Mouse (Mus musculus) hindbrain, embryonic 13.5 days (tissue): ENCODE data around the gene Ccdc149. TPM values are rescaled to one million over a fixed set of nuclear protein-coding genes. Genes with fewer than 3 reads are reported as not detected.
A peak's percentile ranks its signal among the peaks of the same experiment; 100 is the strongest.

ENCODE experiments used
- ATAC-seq: fragments of 200-750 bp; cut with Nextera tagmentation; 2 replicates; pipeline ENCODE4 v1.8.0; 2017; ENCODE audit warnings: moderate TSS enrichment; ENCODE audit not compliant: low FRiP score
- H3K27ac ChIP-seq: fragments of 300-500 bp; sonication (generic); 2 replicates; pipeline ENCODE4 v1.5.1; 2015; ENCODE audit warnings: inconsistent platforms, mild to moderate bottlenecking, moderate library complexity
- H3K27me3 ChIP-seq: fragments of 300-500 bp; sonication (generic); 2 replicates; pipeline ENCODE4 v1.6.1; 2015; ENCODE audit warnings: mild to moderate bottlenecking, inconsistent platforms
- H3K36me3 ChIP-seq: fragments of 300-500 bp; sonication (generic); 2 replicates; pipeline ENCODE4 v1.6.1; 2015; ENCODE audit warnings: mild to moderate bottlenecking, inconsistent platforms
- H3K4me1 ChIP-seq: fragments of 300-500 bp; sonication (generic); replicated peaks from 2 replicates; pipeline ENCODE4 v1.6.1; 2015; ENCODE audit warnings: inconsistent platforms
- H3K4me2 ChIP-seq: fragments of 300-500 bp; sonication (generic); 2 replicates; pipeline ENCODE4 v1.6.1; 2015; ENCODE audit warnings: inconsistent platforms, mild to moderate bottlenecking, moderate library complexity
- H3K4me3 ChIP-seq: fragments of 300-500 bp; sonication (generic); 2 replicates; pipeline ENCODE4 v1.5.1; 2015; ENCODE audit warnings: mild to moderate bottlenecking, inconsistent platforms
- H3K9ac ChIP-seq: fragments of 300-500 bp; sonication (generic); 2 replicates; pipeline ENCODE4 v1.6.1; 2015; ENCODE audit warnings: mild to moderate bottlenecking, inconsistent platforms
- H3K9me3 ChIP-seq: fragments of 300-500 bp; sonication (generic); 2 replicates; pipeline ENCODE4 v1.6.1; 2016; ENCODE audit warnings: inconsistent platforms
- WGBS: fragments of 180-500 bp; shearing (Covaris S2); methylation state at CpG from one replicate; pipeline ENCODE4 v1.1.7; 2015; 5-methylcytosine and 5-hydroxymethylcytosine counted together
- polyA plus RNA-seq: library from polyadenylated mRNA; unstranded; fragments of >200 nt; fragmentation: Nextera tagmentation; extraction: Ambion mirVana; gene quantifications from 2 replicates; pipeline ENCODE4 v1.2.1, GENCODE M21; 2015

Gene Ccdc149
- polyA plus RNA-seq, 1 experiment from 2014 or later: 10.2 TPM

GRCm38 (mm10) chr5:52366661-52367060 is 104.7 kb downstream of the Ccdc149 start:
- Histone ChIP-seq H3K27ac (no peak overlapping the region), H3K4me3 (no peak overlapping the region), H3K9ac (no peak overlapping the region), H3K36me3 (no peaks in the 10 kb centered on the region), H3K4me2 (no peak overlapping the region), H3K9me3 (no peaks in the 10 kb centered on the region), H3K27me3 (peaks cover 7% of the 10 kb centered on the region; the same call in 1 of the 2 replicates), H3K4me1 (peaks cover 3% of the 10 kb centered on the region; the same call in 1 of the 2 replicates)
- WGBS: 64% methylated on average over 2 of the region's 2 CpGs
- no peak for ATAC-seq

- no peak overlapping the region for H3K27ac ChIP-seq
- no peak overlapping the region for H3K4me2 ChIP-seq
- WGBS: 92% methylated on average over 5 of the region's 5 CpGs
- H3K4me3 ChIP-seq: no peak overlapping the region
- H3K36me3 ChIP-seq: no peaks in the 10 kb centered on the region
- H3K4me1 ChIP-seq: peaks cover 3% of the 10 kb centered on the region; the same call in 1 of the 2 replicates
- ATAC-seq: no peak
- H3K9ac ChIP-seq: no peak overlapping the region
- peaks cover 7% of the 10 kb centered on the region; the same call in 1 of the 2 replicates for H3K27me3 ChIP-seq
- H3K9me3 ChIP-seq: no peaks in the 10 kb centered on the region
Observed at GRCm38 (mm10) chr5:52365930-52366329, 105.4 kb downstream of the Ccdc149 start.

GRCm38 (mm10) chr5:52364521-52364920 is 106.8 kb downstream of the Ccdc149 start:
- 54% methylated on average over 5 of the region's 5 CpGs for WGBS
- ATAC-seq: no peak
- H3K36me3 ChIP-seq: no peaks in the 10 kb centered on the region
- peaks cover 8% of the 10 kb centered on the region for H3K4me1 ChIP-seq
- no peak overlapping the region for H3K4me3 ChIP-seq
- H3K27ac ChIP-seq: no peak overlapping the region
- no peaks in the 10 kb centered on the region for H3K9me3 ChIP-seq
- peaks cover 7% of the 10 kb centered on the region; the same call in 1 of the 2 replicates for H3K27me3 ChIP-seq
- no peak overlapping the region for H3K9ac ChIP-seq
- H3K4me2 ChIP-seq: no peak overlapping the region

- Histone ChIP-seq H3K4me1 (peaks cover 8% of the 10 kb centered on the region), H3K4me2 (no peak within 1 kb of the TSS), H3K27ac (no peak within 1 kb of the TSS), H3K9ac (no peak within 1 kb of the TSS), H3K4me3 (no peak within 1 kb of the TSS), H3K36me3 (no peaks in the 10 kb centered on the region), H3K27me3 (peaks cover 7% of the 10 kb centered on the region; the same call in 1 of the 2 replicates), H3K9me3 (no peaks in the 10 kb centered on the region)
- WGBS: 24% methylated on average over 11 of the region's 11 CpGs
- no peak for ATAC-seq
Observed at GRCm38 (mm10) chr5:52363468-52364150, 107.7 kb downstream of the Ccdc149 start, which contains the start of gene Sod3. Gene Sod3 (plus strand): TSS chr5:52363791.

- Histone ChIP-seq H3K9ac (no peak overlapping the region), H3K4me1 (peaks cover 8% of the 10 kb centered on the region), H3K9me3 (no peaks in the 10 kb centered on the region), H3K4me2 (no peak overlapping the region), H3K36me3 (no peaks in the 10 kb centered on the region), H3K27me3 (peaks cover 2% of the 10 kb centered on the region; the same call in 1 of the 2 replicates), H3K4me3 (no peak overlapping the region), H3K27ac (no peak overlapping the region)
- WGBS: 55% methylated on average over 6 of the region's 6 CpGs
- no peak for ATAC-seq
Observed at GRCm38 (mm10) chr5:52362776-52363467, 108.4 kb downstream of the Ccdc149 start.

- Histone ChIP-seq H3K36me3 (no peaks in the 10 kb centered on the region), H3K27ac (no peak overlapping the region), H3K4me2 (no peak overlapping the region), H3K9ac (no peak overlapping the region), H3K27me3 (no peaks in the 10 kb centered on the region), H3K4me3 (no peak overlapping the region), H3K9me3 (no peaks in the 10 kb centered on the region), H3K4me1 (peaks cover 8% of the 10 kb centered on the region)
- peak; percentile 66; the same call in 1 of the 2 replicates for ATAC-seq
- WGBS: 55% methylated on average over 21 of the region's 21 CpGs
Observed at GRCm38 (mm10) chr5:52360286-52361049, 110.9 kb downstream of the Ccdc149 start.

- Histone ChIP-seq H3K27me3 (no peaks in the 10 kb centered on the region), H3K36me3 (no peaks in the 10 kb centered on the region), H3K27ac (no peak overlapping the region), H3K9me3 (no peaks in the 10 kb centered on the region), H3K4me2 (no peak overlapping the region), H3K4me1 (peaks cover 4% of the 10 kb centered on the region), H3K4me3 (no peak overlapping the region), H3K9ac (no peak overlapping the region)
- WGBS: 92% methylated on average over 6 of the region's 6 CpGs
- ATAC-seq: no peak
Observed at GRCm38 (mm10) chr5:52358120-52358519, 113.2 kb downstream of the Ccdc149 start.

GRCm38 (mm10) chr5:52357175-52357754 is 114.1 kb downstream of the Ccdc149 start:
- ATAC-seq: no peak
- Histone ChIP-seq H3K27ac (no peak overlapping the region), H3K4me3 (no peak overlapping the region), H3K36me3 (no peaks in the 10 kb centered on the region), H3K4me2 (no peak overlapping the region), H3K27me3 (no peaks in the 10 kb centered on the region), H3K4me1 (peaks cover 4% of the 10 kb centered on the region), H3K9ac (no peak overlapping the region), H3K9me3 (no peaks in the 10 kb centered on the region)
- 62% methylated on average over 9 of the region's 9 CpGs for WGBS

GRCm38 (mm10) chr5:52355612-52356011 is 115.7 kb downstream of the Ccdc149 start:
- Histone ChIP-seq H3K4me3 (no peak overlapping the region), H3K27ac (no peak overlapping the region), H3K27me3 (no peaks in the 10 kb centered on the region), H3K9ac (no peak overlapping the region), H3K9me3 (no peaks in the 10 kb centered on the region), H3K4me1 (peaks cover 4% of the 10 kb centered on the region), H3K36me3 (no peaks in the 10 kb centered on the region), H3K4me2 (no peak overlapping the region)
- WGBS: 92% methylated on average over 7 of the region's 7 CpGs
- ATAC-seq: no peak

GRCm38 (mm10) chr5:52354441-52354840 is 116.9 kb downstream of the Ccdc149 start:
- Histone ChIP-seq H3K4me3 (no peak overlapping the region), H3K4me1 (no peaks in the 10 kb centered on the region), H3K36me3 (no peaks in the 10 kb centered on the region), H3K4me2 (no peak overlapping the region), H3K9ac (no peak overlapping the region), H3K27me3 (no peaks in the 10 kb centered on the region), H3K27ac (no peak overlapping the region), H3K9me3 (no peaks in the 10 kb centered on the region)
- ATAC-seq: no peak
- 75% methylated on average over 4 of the region's 4 CpGs for WGBS

GRCm38 (mm10) chr5:52352730-52353129 is 118.6 kb downstream of the Ccdc149 start:
- no peak overlapping the region for H3K4me3 ChIP-seq
- no peaks in the 10 kb centered on the region for H3K27me3 ChIP-seq
- no peaks in the 10 kb centered on the region for H3K9me3 ChIP-seq
- no peak overlapping the region for H3K27ac ChIP-seq
- 92% methylated on average over 5 of the region's 5 CpGs for WGBS
- no peaks in the 10 kb centered on the region for H3K36me3 ChIP-seq
- H3K4me2 ChIP-seq: no peak overlapping the region
- H3K4me1 ChIP-seq: no peaks in the 10 kb centered on the region
- ATAC-seq: no peak
- no peak overlapping the region for H3K9ac ChIP-seq

GRCm38 (mm10) chr5:52351561-52351960 is 119.8 kb downstream of the Ccdc149 start:
- Histone ChIP-seq H3K9me3 (no peaks in the 10 kb centered on the region), H3K36me3 (no peaks in the 10 kb centered on the region), H3K4me2 (no peak overlapping the region), H3K9ac (no peak overlapping the region), H3K4me1 (no peaks in the 10 kb centered on the region), H3K27ac (no peak overlapping the region), H3K4me3 (no peak overlapping the region), H3K27me3 (no peaks in the 10 kb centered on the region)
- no peak for ATAC-seq
- WGBS: 87% methylated on average over 2 of the region's 2 CpGs
